Mouse (Mus musculus) forebrain, postnatal 0 days (tissue): ENCODE results near the gene Tcta. TPM values are rescaled to one million over a fixed set of nuclear protein-coding genes. Genes with fewer than 3 reads are reported as not detected.

Source experiments
- ATAC-seq: fragments of 200-750 bp; cut with Nextera tagmentation; 2 replicates; pipeline ENCODE4 v1.8.0; 2017; ENCODE audit warnings: mild to moderate bottlenecking, moderate library complexity
- DNase-seq: peaks from one replicate; pipeline ENCODE4 v3.0.0-alpha.2; 2015
- H3K27ac ChIP-seq: fragments of 300-500 bp; sonication (generic); 2 replicates; pipeline ENCODE4 v1.5.1; 2014; ENCODE audit warnings: low read depth, mild to moderate bottlenecking, antibody characterized with exemption, low read length, moderate library complexity, mixed read lengths
- H3K27me3 ChIP-seq: fragments of 300-500 bp; sonication (generic); 2 replicates; pipeline ENCODE4 v1.6.1; 2014; ENCODE audit warnings: mild to moderate bottlenecking, low read length, mixed read lengths; ENCODE audit not compliant: insufficient read depth
- H3K36me3 ChIP-seq: fragments of 300-500 bp; sonication (generic); 2 replicates; pipeline ENCODE4 v1.6.1; 2014; ENCODE audit warnings: mild to moderate bottlenecking, moderate library complexity; ENCODE audit not compliant: insufficient read depth
- H3K4me1 ChIP-seq: fragments of 300-500 bp; sonication (generic); 2 replicates; pipeline ENCODE4 v1.6.1; 2014; ENCODE audit warnings: antibody characterized with exemption; ENCODE audit not compliant: insufficient read depth
- H3K4me2 ChIP-seq: fragments of 300-500 bp; sonication (generic); 2 replicates; pipeline ENCODE4 v1.6.1; 2014; ENCODE audit warnings: low read depth, mild to moderate bottlenecking, moderate library complexity
- H3K4me3 ChIP-seq: fragments of 300-500 bp; sonication (generic); 2 replicates; pipeline ENCODE4 v1.5.1; 2014; ENCODE audit warnings: low read depth, low read length, mixed read lengths
- H3K9ac ChIP-seq: fragments of 300-500 bp; sonication (generic); 2 replicates; pipeline ENCODE4 v1.6.1; 2014; ENCODE audit warnings: mild to moderate bottlenecking
- H3K9me3 ChIP-seq: fragments of 300-500 bp; sonication (generic); 2 replicates; pipeline ENCODE4 v1.6.1; 2016; ENCODE audit warnings: low read length
- CTCF ChIP-seq: sonication (generic); IDR thresholded peaks from 2 replicates; pipeline ENCODE4 v1.5.1; 2016; ENCODE audit warnings: antibody characterized with exemption, control low read depth, low read depth
- WGBS: fragments of 180-500 bp; shearing (Covaris S2); extraction: QIAGEN DNeasy Blood & Tissue Kit; methylation state at CpG from one replicate; pipeline ENCODE4 v1.1.7; 2014; 5-methylcytosine and 5-hydroxymethylcytosine counted together
- polyA plus RNA-seq: library from polyadenylated mRNA; unstranded; fragments of >200 nt; fragmentation: Nextera tagmentation; extraction: Ambion mirVana; gene quantifications from 2 replicates; pipeline ENCODE4 v1.2.1, GENCODE M21; 2015
- total RNA-seq: library from RNA; depleted of rRNA; stranded (reverse); fragments of >200 nt; gene quantifications from 2 replicates; pipeline ENCODE4 v1.2.3, GENCODE M21; 2014; rRNA removed

Gene Tcta
- total and polyA plus RNA-seq, 2 experiments from 2014 or later = 50.0 to 66.2 TPM

GRCm38 (mm10) chr9:108263131-108263681 is 42.8 kb downstream of the Tcta start:
- no peak for TF ChIP-seq CTCF
- Histone ChIP-seq H3K4me3 (peak overlapping the region; percentile 74), H3K9ac (peak overlapping the region; percentile 76), H3K9me3 (no peaks in the 10 kb centered on the region), H3K4me1 (peaks cover 13% of the 10 kb centered on the region), H3K4me2 (peak overlapping the region; percentile 76), H3K27ac (peak overlapping the region; percentile 80), H3K27me3 (no peaks in the 10 kb centered on the region), H3K36me3 (no peaks in the 10 kb centered on the region)
- under 1% methylated on average over 62 of the region's 62 CpGs for WGBS
- DNase-seq (peak; percentile 44), ATAC-seq (peak; percentile 42)

GRCm38 (mm10) chr9:108262494-108263049 is 43.4 kb downstream of the Tcta start:
- DNase-seq = no peak
- peaks cover 13% of the 10 kb centered on the region for H3K4me1 ChIP-seq

GRCm38 (mm10) chr9:108261865-108262264 is 44.1 kb downstream of the Tcta start:
- 0 out of 2 replicates have a peak overlapping the region, but pooled peaks have one; percentile 74 for H3K4me3 ChIP-seq

More at GRCm38 (mm10) chr9:108262494-108263049, 43.4 kb downstream of the Tcta start:
- 35% methylated on average over 11 of the region's 11 CpGs for WGBS
- Histone ChIP-seq H3K36me3 (no peaks in the 10 kb centered on the region), H3K9ac (peak overlapping the region; percentile 76), H3K27me3 (no peaks in the 10 kb centered on the region), H3K4me2 (peak overlapping the region; percentile 76), H3K27ac (peak overlapping the region; percentile 80; the same call in 1 of the 2 replicates), H3K4me3 (peak overlapping the region; percentile 74), H3K9me3 (no peaks in the 10 kb centered on the region)
- ATAC-seq = no peak
- TF ChIP-seq CTCF = no peak

GRCm38 (mm10) chr9:108260526-108260925 is 45.4 kb downstream of the Tcta start:
- no peak for ATAC-seq
- no peaks in the 10 kb centered on the region for H3K27me3 ChIP-seq
- peaks cover 13% of the 10 kb centered on the region for H3K4me1 ChIP-seq
- H3K4me2 ChIP-seq = no peak overlapping the region
- H3K27ac ChIP-seq = no peak overlapping the region
- 83% methylated on average over 4 of the region's 4 CpGs for WGBS
- DNase-seq = no peak
- no peak overlapping the region for H3K4me3 ChIP-seq
- H3K9ac ChIP-seq = no peak overlapping the region
- no peaks in the 10 kb centered on the region for H3K36me3 ChIP-seq
- no peak for TF ChIP-seq CTCF
- H3K9me3 ChIP-seq = no peaks in the 10 kb centered on the region

More at GRCm38 (mm10) chr9:108261865-108262264, 44.1 kb downstream of the Tcta start:
- WGBS = 81% methylated on average over 7 of the region's 7 CpGs
- ATAC-seq (no peak), DNase-seq (no peak)
- peaks cover 13% of the 10 kb centered on the region for H3K4me1 ChIP-seq
- TF ChIP-seq CTCF = no peak
- no peak overlapping the region for H3K27ac ChIP-seq
- no peaks in the 10 kb centered on the region for H3K36me3 ChIP-seq
- H3K27me3 ChIP-seq = no peaks in the 10 kb centered on the region
- no peaks in the 10 kb centered on the region for H3K9me3 ChIP-seq
- peak overlapping the region; percentile 76; the same call in 1 of the 2 replicates for H3K9ac ChIP-seq
- peak overlapping the region; percentile 76 for H3K4me2 ChIP-seq

Other genes with a start within 250 kb of the Tcta start
- 0.10 TPM in 1 of 2 replicates, not detected in the other for gene Mst1, start 225.7 kb downstream of the Tcta start, total RNA-seq
- gene Mst1, start 225.7 kb downstream of the Tcta start, polyA plus RNA-seq = not detected in 2 replicates
- 32.0 and 35.8 TPM in 2 replicates for gene Rnf123, start 222.8 kb downstream of the Tcta start, total RNA-seq
- gene Rnf123, start 222.8 kb downstream of the Tcta start, polyA plus RNA-seq = 25.4 and 37.0 TPM in 2 replicates
- 24.5 and 27.9 TPM in 2 replicates for gene Apeh, start 211.6 kb downstream of the Tcta start, total RNA-seq
- 28.2 and 30.0 TPM in 2 replicates for gene Apeh, start 211.6 kb downstream of the Tcta start, polyA plus RNA-seq
- 27.4 and 34.1 TPM in 2 replicates for gene Bsn, start 115.8 kb downstream of the Tcta start, total RNA-seq
- gene Bsn, start 115.8 kb downstream of the Tcta start, polyA plus RNA-seq = 3.0 and 5.5 TPM in 2 replicates
- 86.9 and 114 TPM in 2 replicates for gene Dag1, start 42.2 kb downstream of the Tcta start, total RNA-seq
- gene Dag1, start 42.2 kb downstream of the Tcta start, polyA plus RNA-seq = 64.3 and 77.4 TPM in 2 replicates
- 66.6 and 67.7 TPM in 2 replicates for gene Nicn1, start 15.7 kb downstream of the Tcta start, total RNA-seq
- gene Nicn1, start 15.7 kb downstream of the Tcta start, polyA plus RNA-seq = 115 and 134 TPM in 2 replicates
- gene Amt, start 9.3 kb downstream of the Tcta start, total RNA-seq = 25.9 and 32.6 TPM in 2 replicates
- 14.6 and 20.1 TPM in 2 replicates for gene Amt, start 9.3 kb downstream of the Tcta start, polyA plus RNA-seq
- 119 and 126 TPM in 2 replicates for gene Rhoa, start within 50 bp of the Tcta start, total RNA-seq
- gene Rhoa, start within 50 bp of the Tcta start, polyA plus RNA-seq = 238 and 271 TPM in 2 replicates
- 184 and 264 TPM in 2 replicates for gene Gpx1, start 32.7 kb upstream of the Tcta start, total RNA-seq
- 446 and 498 TPM in 2 replicates for gene Gpx1, start 32.7 kb upstream of the Tcta start, polyA plus RNA-seq
- gene Usp4, start 41.7 kb upstream of the Tcta start, total RNA-seq = 112 and 134 TPM in 2 replicates
- gene Usp4, start 41.7 kb upstream of the Tcta start, polyA plus RNA-seq = 93.9 and 112 TPM in 2 replicates
- 2.8 and 4.2 TPM in 2 replicates for gene 1700102P08Rik, start 86.6 kb upstream of the Tcta start, total RNA-seq
- gene 1700102P08Rik, start 86.6 kb upstream of the Tcta start, polyA plus RNA-seq = 0.87 and 1.2 TPM in 2 replicates
- 1.8 and 1.9 TPM in 2 replicates for gene Ccdc36, start 122.3 kb upstream of the Tcta start, total RNA-seq
- 1.2 and 1.8 TPM in 2 replicates for gene Ccdc36, start 122.3 kb upstream of the Tcta start, polyA plus RNA-seq
- not detected in 2 replicates for gene BC048562, start 130.3 kb upstream of the Tcta start, total RNA-seq
- gene BC048562, start 130.3 kb upstream of the Tcta start, polyA plus RNA-seq = not detected in 2 replicates
- gene Ccdc71, start 154.4 kb upstream of the Tcta start, total RNA-seq = 37.2 and 38.7 TPM in 2 replicates
- gene Ccdc71, start 154.4 kb upstream of the Tcta start, polyA plus RNA-seq = 51.6 and 55.8 TPM in 2 replicates
- gene Klhdc8b, start 155.4 kb upstream of the Tcta start, total RNA-seq = 68.7 and 95.6 TPM in 2 replicates
- gene Klhdc8b, start 155.4 kb upstream of the Tcta start, polyA plus RNA-seq = 45.5 and 56.5 TPM in 2 replicates
- 22.5 and 36.3 TPM in 2 replicates for gene Lamb2, start 173.6 kb upstream of the Tcta start, total RNA-seq
- 9.1 and 12.5 TPM in 2 replicates for gene Lamb2, start 173.6 kb upstream of the Tcta start, polyA plus RNA-seq
- 90.3 and 97.0 TPM in 2 replicates for gene Usp19, start 184.4 kb upstream of the Tcta start, total RNA-seq
- 32.2 and 41.5 TPM in 2 replicates for gene Usp19, start 184.4 kb upstream of the Tcta start, polyA plus RNA-seq
- gene Qars, start 201.5 kb upstream of the Tcta start, total RNA-seq = 121 and 155 TPM in 2 replicates
- 55.1 and 59.5 TPM in 2 replicates for gene Qars, start 201.5 kb upstream of the Tcta start, polyA plus RNA-seq
- 206 and 265 TPM in 2 replicates for gene Qrich1, start 210.6 kb upstream of the Tcta start, total RNA-seq
- gene Qrich1, start 210.6 kb upstream of the Tcta start, polyA plus RNA-seq = 109 and 123 TPM in 2 replicates